Comparison of ENCODE assay signal across 27 mouse cellular contexts in the genomic region with DNA sequence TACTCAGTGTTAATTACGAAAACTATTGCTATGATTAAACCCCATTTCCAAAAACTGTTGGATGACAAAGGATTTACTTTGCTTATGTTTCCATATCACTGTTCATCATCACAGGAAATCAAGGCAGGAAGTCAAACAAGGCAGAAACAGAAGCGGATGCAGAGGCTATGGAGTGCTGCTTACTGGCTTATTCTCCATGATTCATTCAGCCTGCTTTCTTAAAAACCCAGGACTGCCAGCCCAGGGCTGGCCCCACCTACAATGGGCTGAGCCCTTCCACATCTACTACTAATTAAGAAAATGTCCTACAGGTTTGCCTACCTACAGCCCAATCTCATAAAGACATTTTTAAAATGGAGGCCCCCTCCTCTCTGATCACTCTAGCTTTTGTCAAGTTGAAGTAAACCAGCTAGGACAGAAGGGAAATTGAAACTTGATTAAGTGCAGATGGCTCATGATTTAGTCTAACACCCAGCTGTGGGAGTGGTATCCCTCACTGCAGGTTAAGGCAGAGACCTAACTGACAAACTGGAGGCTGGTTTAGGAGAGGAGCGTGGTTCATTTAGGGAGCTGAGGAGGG.
DNase-seq lines count a peak whose midpoint lies in the region; ATAC-seq and TF ChIP-seq lines count a peak whose summit lies in the region.
"Had no signal": no experiment of that assay in that cellular context is flagged by ENCODE, and none has a peak within 500 bp of the region (broad histone marks: within the 10 kb centered on the region; RNA-seq: fewer than 3 reads in every experiment).

No protein-coding gene starts in this region.

- 73% methylated on average over 3 of the region's 3 CpGs for WGBS in lung, postnatal 0 days
- WGBS in embryonic facial prominence, embryonic 11.5 days: 75% methylated on average over 3 of the region's 3 CpGs
- 56% methylated on average over 3 of the region's 3 CpGs for WGBS in limb, embryonic 13.5 days

- no peak overlapping the region for H3K9ac ChIP-seq in lung, postnatal 0 days (replicated peaks; ENCODE audit: low read depth)
- H3K9ac ChIP-seq in embryonic facial prominence, embryonic 11.5 days (replicated peaks; ENCODE audit: low read length): no peak overlapping the region
- no peak overlapping the region for H3K9ac ChIP-seq in limb, embryonic 13.5 days
- H3K9ac ChIP-seq: forebrain, embryonic 12.5 days; forebrain, postnatal 0 days; heart, embryonic 13.5 days; hindbrain, embryonic 14.5 days; midbrain, embryonic 13.5 days; neural tube, embryonic 13.5 days had no signal

- POLR2A ChIA-PET in Patski (lab: Charles Lee): no interaction called here

- H3K4me2 ChIP-seq in lung, postnatal 0 days (replicated peaks; ENCODE audit: low read depth, low read length): no peak overlapping the region
- H3K4me2 ChIP-seq in embryonic facial prominence, embryonic 11.5 days (ENCODE audit: low read depth, low read length): no peak overlapping the region
- H3K4me2 ChIP-seq in limb, embryonic 13.5 days (replicated peaks): no peak overlapping the region
- H3K4me2 ChIP-seq: forebrain, embryonic 12.5 days; heart, embryonic 13.5 days; hindbrain, embryonic 14.5 days; liver, embryonic 11.5 days; midbrain, embryonic 13.5 days; neural tube, embryonic 13.5 days had no signal

- H3K27ac ChIP-seq in lung, postnatal 0 days (ENCODE audit: low read length): 0 out of 2 replicates have a peak overlapping the region, but pooled peaks have one; percentile 29
- no peak overlapping the region for H3K27ac ChIP-seq in embryonic facial prominence, embryonic 11.5 days (replicated peaks; ENCODE audit: low read depth, low read length)
- no peak overlapping the region for H3K27ac ChIP-seq in limb, embryonic 13.5 days
- H3K27ac ChIP-seq: forebrain, embryonic 12.5 days; heart, embryonic 13.5 days; hindbrain, embryonic 14.5 days; kidney, postnatal 0 days; macrophage; midbrain, embryonic 13.5 days; neural tube, embryonic 13.5 days had no signal

- no peak overlapping the region for H3K4me3 ChIP-seq in lung, postnatal 0 days (ENCODE audit: low read depth, low read length)
- no peak overlapping the region for H3K4me3 ChIP-seq in embryonic facial prominence, embryonic 11.5 days (ENCODE audit: low read depth, low read length)
- no peak overlapping the region for H3K4me3 ChIP-seq in limb, embryonic 13.5 days
- H3K4me3 ChIP-seq: forebrain, embryonic 12.5 days; heart, embryonic 13.5 days; midbrain, embryonic 13.5 days; neural tube, embryonic 13.5 days had no signal

- in situ Hi-C loops in Patski (cut with MboI; ENCODE audit: low pct_unique_long_range_greater_than_20kb): no loop called here

- DNase-seq in lung, postnatal 0 days (ENCODE audit: low spot score): peak; percentile 25
- no peak for DNase-seq in lung, postnatal 25 days (ENCODE audit: low spot score)
- no peak for DNase-seq in Patski (ENCODE audit: low read depth, low spot score)
- peak; percentile 71 for DNase-seq in embryonic facial prominence, embryonic 11.5 days (ENCODE audit: low spot score)
- DNase-seq in right cerebral cortex, adult 2 months (ENCODE audit: low spot score in 2 of 2): no peak
- DNase-seq in ovary, adult 18-20 months (ENCODE audit: low spot score): no peak
- DNase-seq: adrenal gland, adult 8-10 months; cerebellum, adult 2 months; cerebellum, postnatal 25 days; embryo, embryonic 11 days; forebrain, postnatal 0 days; gastrocnemius, postnatal 10 days; kidney, adult 18-20 months; kidney, postnatal 4 days; right cerebral cortex, postnatal 14 days; thymus, postnatal 14 days had no signal

- no peaks in the 10 kb centered on the region for H3K9me3 ChIP-seq in lung, postnatal 0 days (ENCODE audit: low read length)
- H3K9me3 ChIP-seq in embryonic facial prominence, embryonic 11.5 days (replicated peaks; ENCODE audit: control insufficient read depth, low read length): no peaks in the 10 kb centered on the region
- no peaks in the 10 kb centered on the region for H3K9me3 ChIP-seq in limb, embryonic 13.5 days
- H3K9me3 ChIP-seq: forebrain, embryonic 12.5 days; heart, embryonic 13.5 days; midbrain, embryonic 13.5 days; neural tube, embryonic 13.5 days had no signal

- H3K4me1 ChIP-seq in lung, postnatal 0 days (ENCODE audit: insufficient read depth, low read depth, low read length): no peaks in the 10 kb centered on the region; the same call in 1 of the 2 replicates
- no peaks in the 10 kb centered on the region for H3K4me1 ChIP-seq in embryonic facial prominence, embryonic 11.5 days (ENCODE audit: control insufficient read depth, insufficient read depth, low read length)
- H3K4me1 ChIP-seq in limb, embryonic 13.5 days: peaks cover 10% of the 10 kb centered on the region
- H3K4me1 ChIP-seq: forebrain, embryonic 12.5 days; heart, embryonic 13.5 days; midbrain, embryonic 13.5 days; neural tube, embryonic 13.5 days had no signal

- no peaks in the 10 kb centered on the region for H3K27me3 ChIP-seq in lung, postnatal 0 days (replicated peaks; ENCODE audit: insufficient read depth, low read length)
- H3K27me3 ChIP-seq in Patski: no peaks in the 10 kb centered on the region
- no peaks in the 10 kb centered on the region for H3K27me3 ChIP-seq in embryonic facial prominence, embryonic 11.5 days (ENCODE audit: control insufficient read depth, insufficient read depth, low read length)
- H3K27me3 ChIP-seq in limb, embryonic 13.5 days: no peaks in the 10 kb centered on the region
- H3K27me3 ChIP-seq: CH12.LX; forebrain, embryonic 12.5 days; heart, embryonic 13.5 days; midbrain, embryonic 13.5 days; neural tube, embryonic 13.5 days had no signal

- H3K36me3 ChIP-seq in lung, postnatal 0 days (ENCODE audit: insufficient read depth, low read length): no peaks in the 10 kb centered on the region
- H3K36me3 ChIP-seq in embryonic facial prominence, embryonic 11.5 days (replicated peaks; ENCODE audit: control insufficient read depth, insufficient read depth, low read depth, low read length): no peaks in the 10 kb centered on the region
- no peaks in the 10 kb centered on the region for H3K36me3 ChIP-seq in limb, embryonic 13.5 days
- H3K36me3 ChIP-seq: forebrain, embryonic 12.5 days; heart, embryonic 13.5 days; midbrain, embryonic 13.5 days; neural tube, embryonic 13.5 days had no signal

- no peak for TF ChIP-seq CTCF in lung, postnatal 0 days (IDR thresholded peaks at IDR 0.05)
- TF ChIP-seq CTCF in Patski (IDR thresholded peaks at IDR 0.05): no peak

- ATAC-seq in lung, postnatal 0 days: peak; percentile 69
- ATAC-seq in Patski: peak; percentile 44
- 0 out of 2 replicates have a peak, but pooled peaks have one; percentile 44 for ATAC-seq in embryonic facial prominence, embryonic 11.5 days (replicated peaks; ENCODE audit: insufficient number of reproducible peaks, low FRiP score, low TSS enrichment, low read depth)
- peak; percentile 54 for ATAC-seq in limb, embryonic 13.5 days (ENCODE audit: low FRiP score, low read depth)
- ATAC-seq: forebrain, postnatal 0 days; inflammation-experienced regulatory T-cells, adult 6 months; midbrain, embryonic 13.5 days had no signal

- TF ChIP-seq EP300 in lung, postnatal 0 days (IDR thresholded peaks at IDR 0.05): peak; percentile 69

- CTCF ChIA-PET in Patski (lab: Charles Lee): no interaction called here

Comparison
In these comparisons a context has a peak if more than half of its experiments do, and no peak if none do; other contexts are left out.
1. DNase-seq: peak in lung, postnatal 0 days (single experiment) and embryonic facial prominence, embryonic 11.5 days (single experiment); none in lung, postnatal 25 days (single experiment), Patski (single experiment), right cerebral cortex, adult 2 months (0 of 2) and ovary, adult 18-20 months (single experiment).
2. Peak in every context shown above with its lines, with median percentiles within 50 percentile points of each other: ATAC-seq.